Mouse (Mus musculus): ENCODE measurements around the gene Ston2. TPM values are rescaled to one million over a fixed set of nuclear protein-coding genes. Genes with fewer than 3 reads are reported as not detected.
"Not testable (repeated sequence)": the region's sequence is repeated elsewhere in the genome, so short reads cannot be mapped to it uniquely, and the experiment has no call there.

Ston2 gene
- total and polyA plus RNA-seq, 3 experiments, result 33.4 to 110 (median 74.5) TPM

DNA sequence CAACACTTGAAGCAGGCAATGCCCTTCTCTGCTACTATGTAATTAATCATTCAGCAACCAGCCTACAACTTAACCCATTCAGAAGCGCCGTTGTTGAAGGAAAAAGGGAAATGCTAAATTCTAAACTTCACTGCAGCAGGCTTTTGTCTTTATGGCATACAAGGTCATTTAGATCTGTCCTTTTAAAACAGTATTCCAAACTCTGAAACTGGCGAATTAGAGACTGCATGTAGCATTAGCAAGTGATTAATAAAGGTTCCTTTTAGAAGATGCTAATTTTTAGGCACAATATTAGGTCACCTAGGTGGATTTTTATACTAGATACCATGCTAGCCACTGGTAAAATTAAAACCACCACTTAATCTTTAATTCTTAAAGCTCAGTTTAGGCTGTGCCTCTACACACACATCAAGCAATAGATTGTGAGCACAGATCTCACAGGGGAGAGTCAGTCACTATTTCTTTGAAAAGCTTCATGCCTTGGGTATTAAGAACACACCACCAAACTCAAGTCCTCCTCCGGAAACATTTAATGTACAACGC, 200.6 kb downstream of the Ston2 start:
- H3K4me1 ChIP-seq (ENCODE audit: insufficient read depth, low read depth, low read length), result peaks cover 52% of the 10 kb centered on the region
- DNase-seq (ENCODE audit: low spot score) (no peak), ATAC-seq (ENCODE audit: extremely low read depth, insufficient number of reproducible peaks, low FRiP score, poor library complexity, severe bottlenecking) (no peak)
- peaks cover 2% of the 10 kb centered on the region; the same call in 1 of the 2 replicates for H3K9me3 ChIP-seq (replicated peaks)
- H3K36me3 ChIP-seq (replicated peaks), result peaks cover 45% of the 10 kb centered on the region
- peak overlapping the region; percentile 82 for H3K4me3 ChIP-seq (ENCODE audit: low read depth, low read length)
- no peak for TF ChIP-seq CTCF (IDR thresholded peaks at IDR 0.05; ENCODE audit: low read depth, low read length)
- no peak for TF ChIP-seq GATA1 (IDR thresholded peaks at IDR 0.05; ENCODE audit: borderline replicate concordance, low read length)
- TF ChIP-seq GATA2 (IDR thresholded peaks at IDR 0.05; ENCODE audit: borderline replicate concordance, low read depth, low read length), result no peak
- no peak for TF ChIP-seq POLR2AphosphoS5 (IDR thresholded peaks at IDR 0.05; ENCODE audit: insufficient replicate concordance, low read depth, low read length)
- no peak for TF ChIP-seq TAL1 (conservative IDR thresholded peaks at IDR 0.05; ENCODE audit: low read depth, low read length)
- H3K27me3 ChIP-seq (ENCODE audit: insufficient read depth, low read length), result no peaks in the 10 kb centered on the region

DNA sequence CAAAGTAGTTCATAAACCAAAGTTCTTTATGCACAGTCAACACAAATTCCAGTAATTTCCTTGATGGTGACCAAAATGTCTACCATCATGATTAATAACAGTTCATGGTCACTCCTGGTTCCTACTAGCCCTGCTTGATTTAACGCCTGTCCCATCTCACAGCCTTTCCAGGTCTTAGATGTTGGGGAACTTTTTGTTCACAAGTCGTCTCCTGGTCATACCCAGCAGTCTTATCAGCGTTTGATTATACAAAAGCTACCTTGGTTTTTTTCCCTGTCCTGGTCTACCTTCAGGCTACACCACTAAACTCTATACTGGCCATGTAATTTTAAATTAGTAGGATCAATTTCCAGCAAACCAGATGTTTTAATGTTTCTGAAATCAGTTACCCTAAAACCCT, 201.1 kb downstream of the Ston2 start:
- Histone ChIP-seq H3K27me3 (ENCODE audit: insufficient read depth, low read length) (no peaks in the 10 kb centered on the region), H3K9me3 (replicated peaks) (peaks cover 2% of the 10 kb centered on the region; the same call in 1 of the 2 replicates), H3K36me3 (replicated peaks) (peaks cover 48% of the 10 kb centered on the region), H3K4me3 (ENCODE audit: low read depth, low read length) (peak overlapping the region; percentile 82; the same call in 1 of the 2 replicates), H3K4me1 (ENCODE audit: insufficient read depth, low read depth, low read length) (peaks cover 55% of the 10 kb centered on the region)
- ATAC-seq (ENCODE audit: extremely low read depth, insufficient number of reproducible peaks, low FRiP score, poor library complexity, severe bottlenecking) (no peak), DNase-seq (ENCODE audit: low spot score) (no peak)
- TF ChIP-seq GATA2 (IDR thresholded peaks at IDR 0.05; ENCODE audit: borderline replicate concordance, low read depth, low read length), result no peak
- TF ChIP-seq CTCF (IDR thresholded peaks at IDR 0.05; ENCODE audit: low read depth, low read length), result no peak
- no peak for TF ChIP-seq GATA1 (IDR thresholded peaks at IDR 0.05; ENCODE audit: borderline replicate concordance, low read length)
- no peak; the same call in 1 of the 2 replicates for TF ChIP-seq POLR2AphosphoS5 (IDR thresholded peaks at IDR 0.05; ENCODE audit: insufficient replicate concordance, low read depth, low read length)
- no peak for TF ChIP-seq TAL1 (conservative IDR thresholded peaks at IDR 0.05; ENCODE audit: low read depth, low read length)

DNA sequence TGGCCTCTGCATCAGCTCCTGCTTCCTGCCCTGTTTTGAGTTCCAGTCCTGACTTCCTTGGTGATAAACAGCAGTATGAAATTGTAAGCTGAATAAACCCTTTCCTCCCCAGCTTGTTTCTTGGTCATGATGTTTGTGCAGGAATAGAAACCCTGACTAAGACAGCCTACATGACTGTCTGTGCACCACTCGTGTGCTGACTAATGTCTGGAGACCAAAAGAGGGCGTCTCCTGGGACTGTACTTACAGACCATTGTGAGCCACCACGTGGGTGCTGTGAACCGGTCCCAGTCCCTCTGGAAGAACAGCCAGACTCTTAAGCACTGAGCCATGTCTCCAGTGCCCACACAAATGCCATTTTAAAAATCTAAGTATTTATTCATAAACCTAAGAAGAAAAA, 202.4 kb downstream of the Ston2 start:
- not testable (repeated sequence) for H3K9me3 ChIP-seq (replicated peaks); H3K4me3 ChIP-seq (ENCODE audit: low read depth, low read length); DNase-seq (ENCODE audit: low spot score); H3K27me3 ChIP-seq (ENCODE audit: insufficient read depth, low read length); ATAC-seq (ENCODE audit: extremely low read depth, insufficient number of reproducible peaks, low FRiP score, poor library complexity, severe bottlenecking)
- peaks cover 54% of the 10 kb centered on the region for H3K36me3 ChIP-seq (replicated peaks)
- H3K4me1 ChIP-seq (ENCODE audit: insufficient read depth, low read depth, low read length), result peaks cover 59% of the 10 kb centered on the region

DNA sequence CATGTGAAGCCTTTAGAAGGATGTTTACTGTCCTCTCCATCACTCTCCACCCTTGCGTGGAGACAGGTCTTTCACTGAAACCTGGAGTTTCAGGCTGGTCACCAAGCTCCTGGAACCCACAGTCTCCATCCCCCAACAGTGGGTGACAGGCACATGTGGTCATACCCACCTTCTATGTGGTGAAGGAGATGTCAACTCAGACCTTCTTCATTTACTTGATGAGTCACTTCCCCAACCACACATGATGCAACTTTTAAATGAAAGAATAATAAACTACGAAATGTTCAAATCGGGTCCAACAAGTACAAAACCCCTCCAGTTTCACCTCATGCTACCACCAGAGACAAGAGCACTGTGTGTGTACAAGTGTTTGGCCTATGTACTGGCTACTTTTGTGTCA, 203.0 kb downstream of the Ston2 start:
- ATAC-seq (ENCODE audit: extremely low read depth, insufficient number of reproducible peaks, low FRiP score, poor library complexity, severe bottlenecking) (no peak), DNase-seq (ENCODE audit: low spot score) (no peak)
- Histone ChIP-seq H3K4me3 (ENCODE audit: low read depth, low read length) (no peak overlapping the region; the same call in 1 of the 2 replicates), H3K9me3 (replicated peaks) (peaks cover 2% of the 10 kb centered on the region; the same call in 1 of the 2 replicates), H3K27me3 (ENCODE audit: insufficient read depth, low read length) (no peaks in the 10 kb centered on the region), H3K36me3 (replicated peaks) (peaks cover 60% of the 10 kb centered on the region), H3K4me1 (ENCODE audit: insufficient read depth, low read depth, low read length) (peaks cover 59% of the 10 kb centered on the region)
- TF ChIP-seq CTCF (IDR thresholded peaks at IDR 0.05; ENCODE audit: low read depth, low read length) (no peak), POLR2AphosphoS5 (IDR thresholded peaks at IDR 0.05; ENCODE audit: insufficient replicate concordance, low read depth, low read length) (no peak), GATA1 (IDR thresholded peaks at IDR 0.05; ENCODE audit: borderline replicate concordance, low read length) (no peak), TAL1 (conservative IDR thresholded peaks at IDR 0.05; ENCODE audit: low read depth, low read length) (no peak), GATA2 (IDR thresholded peaks at IDR 0.05; ENCODE audit: borderline replicate concordance, low read depth, low read length) (no peak)

DNA sequence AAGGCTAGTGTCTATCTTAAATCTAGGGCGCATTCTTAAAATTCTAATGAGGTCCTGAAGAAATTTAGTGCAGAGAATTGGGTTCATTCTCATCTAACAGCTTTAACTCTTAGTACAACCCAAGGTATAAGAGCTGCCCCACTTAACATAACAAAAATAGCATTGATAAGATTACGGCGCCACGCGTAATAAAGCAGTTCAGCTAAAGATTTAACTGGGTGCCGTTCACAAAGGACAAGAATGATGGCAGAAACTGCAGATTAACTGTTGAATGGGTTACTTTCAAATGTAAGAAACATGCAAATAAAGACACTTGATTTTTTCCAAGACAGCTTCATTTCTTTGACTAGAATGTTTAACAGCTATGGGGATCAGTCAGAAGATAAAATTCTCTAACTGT, 204.8 kb downstream of the Ston2 start:
- Histone ChIP-seq H3K9me3 (replicated peaks) (peaks cover 2% of the 10 kb centered on the region; the same call in 1 of the 2 replicates), H3K4me3 (ENCODE audit: low read depth, low read length) (no peak overlapping the region), H3K4me1 (ENCODE audit: insufficient read depth, low read depth, low read length) (peaks cover 66% of the 10 kb centered on the region), H3K36me3 (replicated peaks) (peaks cover 75% of the 10 kb centered on the region), H3K27me3 (ENCODE audit: insufficient read depth, low read length) (no peaks in the 10 kb centered on the region)
- no peak for TF ChIP-seq GATA2 (IDR thresholded peaks at IDR 0.05; ENCODE audit: borderline replicate concordance, low read depth, low read length)
- TF ChIP-seq POLR2AphosphoS5 (IDR thresholded peaks at IDR 0.05; ENCODE audit: insufficient replicate concordance, low read depth, low read length), result no peak
- ATAC-seq (ENCODE audit: extremely low read depth, insufficient number of reproducible peaks, low FRiP score, poor library complexity, severe bottlenecking) (no peak), DNase-seq (ENCODE audit: low spot score) (no peak)

Other genes with a start within 250 kb of the Ston2 start
- 153 and 157 TPM in 2 replicates for gene Gtf2a1, start 197.9 kb downstream of the Ston2 start, total RNA-seq (2014; fragmentation: Nextera tagmentation)
- 62.3 and 76.3 TPM in 2 replicates for gene Gtf2a1, start 197.9 kb downstream of the Ston2 start, total RNA-seq (2017)
- 10.3 and 13.5 TPM in 2 replicates for gene Gtf2a1, start 197.9 kb downstream of the Ston2 start, polyA plus RNA-seq (2012)
- gene Sel1l, start 60.8 kb upstream of the Ston2 start, total RNA-seq (2014; fragmentation: Nextera tagmentation), result 107 and 119 TPM in 2 replicates
- gene Sel1l, start 60.8 kb upstream of the Ston2 start, total RNA-seq (2017), result 67.7 and 80.1 TPM in 2 replicates
- 57.1 and 64.9 TPM in 2 replicates for gene Sel1l, start 60.8 kb upstream of the Ston2 start, polyA plus RNA-seq (2012)

All from G1E (cell line).